Mouse (Mus musculus): ENCODE measurements around the gene 2310030G06Rik. TPM values are rescaled to one million over a fixed set of nuclear protein-coding genes. Genes with fewer than 3 reads are reported as not detected.
A peak's percentile ranks its signal among the peaks of the same experiment; 100 is the strongest.

The 2310030G06Rik gene
- polyA plus RNA-seq, 2 experiments: 1.8 to 2.3 TPM

GRCm38 (mm10) chr9:50704907-50705306 is 41.4 kb downstream of the 2310030G06Rik start:
- TF ChIP-seq CTCF (IDR thresholded peaks at IDR 0.05; ENCODE audit: low read depth): no peak
- H3K9ac ChIP-seq (replicated peaks): no peak overlapping the region
- H3K27me3 ChIP-seq (ENCODE audit: control insufficient read depth, insufficient read depth, low read length): peaks cover 11% of the 10 kb centered on the region
- H3K27ac ChIP-seq: no peak overlapping the region
- no peak overlapping the region for H3K4me2 ChIP-seq (ENCODE audit: low read depth)
- no peak for ATAC-seq (ENCODE audit: insufficient read depth)
- H3K4me3 ChIP-seq (ENCODE audit: insufficient read depth in 1 of 2, low read depth in 2 of 2, low read length in 2 of 2): no peak overlapping the region
- no peaks in the 10 kb centered on the region for H3K9me3 ChIP-seq (ENCODE audit: control insufficient read depth, low read length)
- no peak for DNase-seq (ENCODE audit: low read depth in 3 of 3, low spot score in 3 of 3)
- peaks cover 0 to 8% of the 10 kb centered on the region in 2 experiments; a peak in 1 of 4 replicates for H3K4me1 ChIP-seq (replicated peaks; ENCODE audit: control insufficient read depth in 2 of 2, insufficient read depth in 2 of 2, low read length in 1 of 2)
- H3K36me3 ChIP-seq (replicated peaks; ENCODE audit: control insufficient read depth, insufficient read depth, low read depth): no peaks in the 10 kb centered on the region
- 60% methylated on average over 6 of the region's 6 CpGs for WGBS (ENCODE audit: insufficient replicate concordance)

DNA sequence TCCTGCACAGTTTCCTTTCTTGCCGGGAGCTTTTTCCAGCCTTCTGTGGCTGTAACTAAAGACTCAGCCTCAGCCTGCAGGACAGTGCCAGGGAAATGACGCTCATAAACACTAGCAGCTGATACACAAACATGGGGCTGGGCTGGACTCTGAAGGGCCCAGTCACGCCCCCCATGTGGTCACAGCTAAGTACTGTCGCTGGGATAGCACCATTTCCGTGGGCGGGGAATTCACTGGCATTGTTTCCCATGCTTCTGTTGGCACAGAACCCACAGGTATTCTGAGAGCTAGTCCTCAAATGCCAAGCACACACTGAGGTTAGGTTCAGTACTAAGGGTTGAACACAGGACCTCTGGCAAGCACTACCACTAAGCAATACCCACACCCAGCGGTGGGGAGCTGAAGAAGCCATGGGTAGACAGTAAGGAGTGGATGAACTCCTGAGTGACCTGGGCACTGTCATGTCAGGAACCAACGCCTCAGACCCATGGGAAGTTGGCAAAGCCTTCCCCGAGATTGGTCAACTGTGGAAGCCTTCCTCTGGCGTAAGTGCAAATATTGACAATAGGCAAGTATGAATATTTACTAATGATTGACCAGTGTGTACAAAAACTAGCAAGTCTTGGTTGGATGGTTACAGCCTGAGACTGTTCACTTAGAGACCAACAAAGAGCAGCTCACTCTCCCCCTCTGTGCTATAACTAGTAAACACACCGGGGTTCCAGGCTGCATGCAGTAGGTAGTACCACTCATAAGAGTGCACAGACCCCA is 45.2 kb downstream of the 2310030G06Rik start:
- H3K4me2 ChIP-seq (ENCODE audit: low read depth): no peak overlapping the region
- H3K27me3 ChIP-seq (ENCODE audit: control insufficient read depth, insufficient read depth, low read length): peaks cover 47% of the 10 kb centered on the region
- H3K9me3 ChIP-seq (ENCODE audit: control insufficient read depth, low read length): no peaks in the 10 kb centered on the region
- H3K9ac ChIP-seq (replicated peaks): no peak overlapping the region
- no peak overlapping the region for H3K4me3 ChIP-seq (ENCODE audit: insufficient read depth in 1 of 2, low read depth in 2 of 2, low read length in 2 of 2)
- ATAC-seq (ENCODE audit: insufficient read depth) (peak; percentile 43; the same call in 1 of the 2 replicates), DNase-seq (ENCODE audit: low read depth in 3 of 3, low spot score in 3 of 3) (no peak)
- no peaks in the 10 kb centered on the region for H3K36me3 ChIP-seq (replicated peaks; ENCODE audit: control insufficient read depth, insufficient read depth, low read depth)
- TF ChIP-seq EP300 (IDR thresholded peaks at IDR 0.05; ENCODE audit: low read depth) (no peak), CTCF (IDR thresholded peaks at IDR 0.05; ENCODE audit: low read depth) (no peak)
- 39% methylated on average over 11 of the region's 11 CpGs for WGBS (ENCODE audit: insufficient replicate concordance)
- peaks cover 0 to 8% of the 10 kb centered on the region in 2 experiments; a peak in 1 of 4 replicates for H3K4me1 ChIP-seq (replicated peaks; ENCODE audit: control insufficient read depth in 2 of 2, insufficient read depth in 2 of 2, low read length in 1 of 2)
- no peak overlapping the region for H3K27ac ChIP-seq

DNA sequence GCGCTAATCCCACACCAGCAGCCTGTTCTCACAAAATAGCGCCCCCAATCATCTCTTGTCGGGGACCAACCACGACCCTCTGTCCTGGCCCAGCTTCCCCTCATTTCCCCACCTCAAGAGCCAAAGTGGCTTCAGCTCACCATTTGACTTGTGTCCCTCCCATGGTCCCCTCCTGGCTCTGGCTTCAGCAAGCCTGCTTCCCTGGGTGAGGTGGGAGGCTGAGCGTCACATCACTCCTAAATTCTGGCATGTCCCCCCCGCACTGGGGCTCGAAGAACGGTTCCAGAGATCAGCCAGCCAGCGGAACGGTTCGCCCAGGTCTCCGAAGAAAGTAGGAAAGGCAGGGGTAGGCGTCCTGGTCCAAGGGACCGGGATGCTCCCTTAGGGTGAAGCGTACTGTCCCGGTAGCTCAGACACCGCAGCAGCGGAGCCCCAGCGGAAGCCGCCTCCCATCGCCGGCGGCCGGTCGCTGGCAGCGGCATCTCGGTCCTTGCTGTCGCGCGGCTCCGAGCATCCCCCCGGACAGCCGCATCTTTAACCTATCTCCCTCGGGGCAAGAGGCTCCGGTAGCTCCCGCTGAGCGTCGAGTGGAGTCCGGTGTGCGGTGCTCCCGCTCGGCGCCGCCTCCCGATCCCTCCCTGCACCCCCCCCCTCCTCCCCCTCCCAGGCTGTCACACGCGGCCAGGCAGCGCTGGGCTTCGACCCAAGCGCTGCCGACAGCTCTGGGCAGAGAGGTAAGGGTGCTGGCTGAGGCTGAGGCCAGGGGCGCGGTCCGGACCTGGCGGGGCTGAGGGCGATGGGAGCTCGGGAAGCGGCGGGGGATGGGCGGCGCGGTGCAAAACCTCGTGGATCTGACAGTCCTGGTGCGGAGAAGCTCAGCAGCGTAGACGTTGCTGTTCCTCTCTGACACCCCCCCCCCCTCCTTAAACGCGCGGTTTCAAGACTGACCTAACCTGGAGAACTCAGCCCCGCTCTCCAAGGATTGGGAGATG is 47.6 kb downstream of the 2310030G06Rik start:
- TF ChIP-seq CTCF (IDR thresholded peaks at IDR 0.05; ENCODE audit: low read depth): no peak
- no peak for TF ChIP-seq EP300 (IDR thresholded peaks at IDR 0.05; ENCODE audit: low read depth)
- Histone ChIP-seq H3K27me3 (ENCODE audit: control insufficient read depth, insufficient read depth, low read length) (peaks cover 47% of the 10 kb centered on the region), H3K9me3 (ENCODE audit: control insufficient read depth, low read length) (no peaks in the 10 kb centered on the region), H3K9ac (replicated peaks) (no peak overlapping the region), H3K4me1 (replicated peaks; ENCODE audit: control insufficient read depth in 2 of 2, insufficient read depth in 2 of 2, low read length in 1 of 2) (peaks cover 0 to 8% of the 10 kb centered on the region in 2 experiments; a peak in 1 of 4 replicates), H3K4me2 (ENCODE audit: low read depth) (peak overlapping the region; percentile 65), H3K36me3 (replicated peaks; ENCODE audit: control insufficient read depth, insufficient read depth, low read depth) (no peaks in the 10 kb centered on the region), H3K27ac (no peak overlapping the region), H3K4me3 (ENCODE audit: insufficient read depth in 1 of 2, low read depth in 2 of 2, low read length in 2 of 2) (peak overlapping the region; percentile 9 to 49; a peak in 3 of 4 replicates)
- no peak for DNase-seq (ENCODE audit: low read depth in 3 of 3, low spot score in 3 of 3)
- 2% methylated on average over 66 of the region's 70 CpGs for WGBS (ENCODE audit: insufficient replicate concordance)
- no peak for ATAC-seq (ENCODE audit: insufficient read depth)

GRCm38 (mm10) chr9:50697706-50698041 is 48.7 kb downstream of the 2310030G06Rik start:
- no peak for TF ChIP-seq CTCF (IDR thresholded peaks at IDR 0.05; ENCODE audit: low read depth)
- no peak for TF ChIP-seq EP300 (IDR thresholded peaks at IDR 0.05; ENCODE audit: low read depth)
- ATAC-seq (ENCODE audit: insufficient read depth): no peak

More at GRCm38 (mm10) chr9:50697706-50698041, 48.7 kb downstream of the 2310030G06Rik start:
- H3K4me3 ChIP-seq (ENCODE audit: insufficient read depth in 1 of 2, low read depth in 2 of 2, low read length in 2 of 2): peak overlapping the region in 1 of 2 experiments; percentile 0; a peak in 1 of 4 replicates
- H3K9ac ChIP-seq (replicated peaks): no peak overlapping the region
- WGBS (ENCODE audit: insufficient replicate concordance): 3% methylated on average over 12 of the region's 12 CpGs
- H3K36me3 ChIP-seq (replicated peaks; ENCODE audit: control insufficient read depth, insufficient read depth, low read depth): no peaks in the 10 kb centered on the region
- H3K4me2 ChIP-seq (ENCODE audit: low read depth): peak overlapping the region; percentile 28; the same call in 1 of the 2 replicates
- peaks cover 0 to 8% of the 10 kb centered on the region in 2 experiments; a peak in 1 of 4 replicates for H3K4me1 ChIP-seq (replicated peaks; ENCODE audit: control insufficient read depth in 2 of 2, insufficient read depth in 2 of 2, low read length in 1 of 2)
- DNase-seq (ENCODE audit: low read depth in 3 of 3, low spot score in 3 of 3): no peak
- H3K27me3 ChIP-seq (ENCODE audit: control insufficient read depth, insufficient read depth, low read length): peaks cover 47% of the 10 kb centered on the region
- H3K27ac ChIP-seq: no peak overlapping the region
- no peaks in the 10 kb centered on the region for H3K9me3 ChIP-seq (ENCODE audit: control insufficient read depth, low read length)

All from liver, embryonic 14.5 days (tissue).